Mouse (Mus musculus) hindbrain, embryonic 10.5 days (tissue): ENCODE measurements around the gene Serpina3f. TPM values are rescaled to one million over a fixed set of nuclear protein-coding genes. Genes with fewer than 3 reads are reported as not detected.
"Not testable (repeated sequence)": the region's sequence is repeated elsewhere in the genome, so short reads cannot be mapped to it uniquely, and the experiment has no call there.

Experiments used
- DNase-seq: peaks from one replicate; pipeline ENCODE4 v3.0.0-alpha.2; 2017; ENCODE audit warnings: low spot score
- H3K27ac ChIP-seq: fragments of 300-500 bp; sonication (generic); 2 replicates; pipeline ENCODE4 v1.5.1; 2016; ENCODE audit warnings: mild to moderate bottlenecking, moderate library complexity
- H3K27me3 ChIP-seq: fragments of 300-500 bp; sonication (generic); 2 replicates; pipeline ENCODE4 v1.6.1; 2016; ENCODE audit warnings: mild to moderate bottlenecking; ENCODE audit not compliant: poor library complexity, insufficient read depth, severe bottlenecking
- H3K36me3 ChIP-seq: fragments of 300-500 bp; sonication (generic); 2 replicates; pipeline ENCODE4 v1.6.1; 2016; ENCODE audit warnings: mild to moderate bottlenecking, moderate library complexity
- H3K4me1 ChIP-seq: fragments of 300-500 bp; sonication (generic); replicated peaks from 2 replicates; pipeline ENCODE4 v1.6.1; 2016; ENCODE audit warnings: mild to moderate bottlenecking
- H3K4me3 ChIP-seq: fragments of 300-500 bp; sonication (generic); 2 replicates; pipeline ENCODE4 v1.5.1; 2016; ENCODE audit warnings: mild to moderate bottlenecking, moderate library complexity
- H3K9me3 ChIP-seq: fragments of 300-500 bp; sonication (generic); 2 replicates; pipeline ENCODE4 v1.6.1; 2016; ENCODE audit warnings: mild to moderate bottlenecking, moderate library complexity
- WGBS: fragments of 180-500 bp; shearing (Covaris S2); methylation state at CpG from one replicate; pipeline ENCODE4 v1.1.7; 2016; 5-methylcytosine and 5-hydroxymethylcytosine counted together
- polyA plus RNA-seq: library from polyadenylated mRNA; unstranded; fragments of >200 nt; fragmentation: Nextera tagmentation; extraction: Ambion mirVana; gene quantifications from 2 replicates; pipeline ENCODE4 v1.2.1, GENCODE M21; 2016

Gene Serpina3f
- polyA plus RNA-seq, 1 experiment from 2014 or later = not detected

GRCm38 (mm10) chr12:104221616-104222015 lies 7.3 kb downstream of the Serpina3f start:
- no peak for DNase-seq
- H3K9me3 ChIP-seq = no peaks in the 10 kb centered on the region
- WGBS = 80% methylated on average over 1 of the region's 1 CpGs

DNA sequence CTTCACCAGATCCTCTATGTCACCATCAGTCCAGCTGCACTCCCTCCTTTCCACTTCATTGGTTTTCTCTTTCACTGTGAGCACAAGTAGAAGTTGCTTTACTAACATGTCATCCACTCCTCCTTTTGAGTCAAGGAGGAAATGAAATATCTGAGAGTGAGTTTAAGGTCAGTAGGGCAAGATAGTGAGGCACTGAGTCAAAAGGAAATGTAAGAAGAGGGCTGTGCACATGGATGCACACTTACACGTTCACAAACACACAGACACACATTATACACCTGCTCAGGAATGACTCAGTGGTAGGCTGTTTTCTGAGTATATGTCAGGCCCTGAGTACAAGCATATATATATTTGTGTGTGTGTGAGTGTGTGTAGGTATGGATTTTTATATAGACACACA lies 9.3 kb downstream of the Serpina3f start:
- WGBS = 66% methylated on average over 1 of the region's 1 CpGs
- no peak for DNase-seq
- Histone ChIP-seq H3K4me1 (peaks cover 6% of the 10 kb centered on the region; the same call in 1 of the 2 replicates), H3K4me3 (no peak overlapping the region), H3K27me3 (no peaks in the 10 kb centered on the region), H3K27ac (no peak overlapping the region), H3K9me3 (no peaks in the 10 kb centered on the region), H3K36me3 (no peaks in the 10 kb centered on the region)

More at GRCm38 (mm10) chr12:104221616-104222015, 7.3 kb downstream of the Serpina3f start:
- Histone ChIP-seq H3K4me3 (no peak overlapping the region), H3K36me3 (no peaks in the 10 kb centered on the region), H3K4me1 (peaks cover 6% of the 10 kb centered on the region; the same call in 1 of the 2 replicates), H3K27ac (no peak overlapping the region), H3K27me3 (no peaks in the 10 kb centered on the region)

DNA sequence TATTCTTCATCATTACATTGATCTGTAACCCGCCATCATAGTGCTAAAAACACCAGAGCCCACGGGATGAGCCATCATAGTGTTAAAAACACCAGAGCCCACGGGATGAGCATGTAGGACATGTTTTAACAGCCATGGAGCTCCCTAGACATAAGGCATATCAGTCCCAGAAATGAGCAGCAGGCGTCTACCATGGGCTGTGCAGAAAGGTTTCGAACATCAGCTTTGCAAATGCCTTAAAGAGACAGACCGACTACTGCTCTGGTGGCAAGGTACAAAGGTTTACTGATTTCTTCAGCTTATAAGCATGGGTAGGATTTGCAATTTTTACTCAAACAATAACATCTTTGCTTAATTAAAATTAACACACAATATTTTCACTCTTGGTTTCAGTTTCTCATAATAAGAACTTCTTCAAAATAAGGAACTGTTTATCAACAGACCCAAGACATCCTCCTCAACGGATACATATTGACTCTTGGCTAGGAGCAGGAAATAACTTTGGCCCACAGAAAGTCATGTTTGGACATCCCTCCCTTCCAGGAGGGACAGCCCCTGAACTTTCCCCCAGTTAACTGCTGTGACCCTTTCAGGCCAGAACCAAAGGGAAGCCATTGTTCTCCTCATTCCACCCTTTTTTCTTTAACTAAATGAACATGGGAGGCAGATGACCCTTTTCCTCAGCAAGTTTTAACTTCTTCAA lies 10.4 kb downstream of the Serpina3f start:
- Histone ChIP-seq H3K27ac (no peak overlapping the region), H3K36me3 (no peaks in the 10 kb centered on the region), H3K4me1 (peaks cover 6% of the 10 kb centered on the region; the same call in 1 of the 2 replicates), H3K4me3 (no peak overlapping the region), H3K27me3 (no peaks in the 10 kb centered on the region), H3K9me3 (no peaks in the 10 kb centered on the region)
- no peak for DNase-seq
- WGBS = 70% methylated on average over 7 of the region's 7 CpGs

DNA sequence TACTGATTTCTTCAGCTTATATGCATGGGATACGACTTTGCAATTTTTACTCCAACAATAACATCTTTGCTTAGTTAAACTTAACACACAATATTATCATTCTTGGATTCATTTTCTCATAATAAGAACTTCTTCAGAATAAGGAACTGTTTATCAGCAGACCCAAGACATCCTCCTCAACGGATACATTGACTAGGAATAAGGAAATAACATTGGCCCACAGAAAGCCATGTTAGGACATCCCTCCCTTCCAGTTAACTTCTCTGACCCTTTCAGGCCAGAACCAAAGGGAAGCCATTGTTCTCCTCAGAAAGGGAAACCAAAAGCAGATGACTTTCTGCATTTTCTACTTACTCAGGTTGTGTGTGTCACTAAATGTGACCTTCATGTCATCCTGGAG lies 16.4 kb downstream of the Serpina3f start:
- 66% methylated on average over 2 of the region's 2 CpGs for WGBS
- H3K4me1 ChIP-seq = peaks cover 7% of the 10 kb centered on the region; the same call in 1 of the 2 replicates
- H3K27me3 ChIP-seq = no peaks in the 10 kb centered on the region
- no peak overlapping the region for H3K27ac ChIP-seq
- H3K9me3 ChIP-seq = no peaks in the 10 kb centered on the region
- no peak for DNase-seq
- H3K36me3 ChIP-seq = no peaks in the 10 kb centered on the region
- no peak overlapping the region for H3K4me3 ChIP-seq

GRCm38 (mm10) chr12:104235915-104236314 lies 21.6 kb downstream of the Serpina3f start, which contains the start of gene Serpina3g:
Gene Serpina3g, plus strand, starts transcription at chr12:104236245.
- H3K27me3 ChIP-seq = no peaks in the 10 kb centered on the region
- no peak within 1 kb of the TSS for H3K27ac ChIP-seq
- no peaks in the 10 kb centered on the region for H3K9me3 ChIP-seq
- H3K4me1 ChIP-seq = peaks cover 6% of the 10 kb centered on the region; the same call in 1 of the 2 replicates
- no peak for DNase-seq
- 78% methylated on average over 5 of the region's 5 CpGs for WGBS
- H3K4me3 ChIP-seq = no peak within 1 kb of the TSS
- H3K36me3 ChIP-seq = no peaks in the 10 kb centered on the region

DNA sequence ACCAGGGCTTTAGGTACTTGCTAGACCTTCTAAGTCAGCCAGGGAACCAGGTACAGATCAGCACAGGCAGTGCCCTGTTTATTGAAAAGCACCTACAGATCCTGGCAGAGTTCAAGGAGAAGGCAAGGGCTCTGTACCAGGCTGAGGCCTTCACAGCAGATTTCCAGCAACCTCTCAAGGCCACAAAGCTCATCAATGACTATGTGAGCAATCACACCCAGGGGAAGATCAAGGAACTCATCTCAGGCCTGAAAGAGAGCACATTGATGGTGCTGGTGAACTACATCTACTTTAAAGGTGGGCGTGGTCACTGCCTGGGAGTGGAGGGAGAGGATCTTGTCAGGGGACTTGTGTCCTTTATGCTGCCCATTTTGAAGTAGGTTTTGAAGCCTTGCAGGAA lies 23.7 kb downstream of the Serpina3f start:
- not testable (repeated sequence) for H3K36me3 ChIP-seq, H3K4me3 ChIP-seq, H3K4me1 ChIP-seq, DNase-seq, H3K27ac ChIP-seq, H3K9me3 ChIP-seq, H3K27me3 ChIP-seq
- 85% methylated on average over 1 of the region's 1 CpGs for WGBS

GRCm38 (mm10) chr12:104243307-104243706 lies 29.0 kb downstream of the Serpina3f start:
- no peak overlapping the region for H3K4me3 ChIP-seq
- no peaks in the 10 kb centered on the region for H3K9me3 ChIP-seq
- no peaks in the 10 kb centered on the region for H3K27me3 ChIP-seq
- H3K36me3 ChIP-seq = no peaks in the 10 kb centered on the region
- H3K4me1 ChIP-seq = peaks cover 12% of the 10 kb centered on the region
- H3K27ac ChIP-seq = no peak overlapping the region
- DNase-seq = no peak

- DNase-seq = no peak
- Histone ChIP-seq H3K27me3 (no peaks in the 10 kb centered on the region), H3K4me1 (peaks cover 12% of the 10 kb centered on the region), H3K27ac (no peak overlapping the region), H3K9me3 (no peaks in the 10 kb centered on the region), H3K36me3 (no peaks in the 10 kb centered on the region), H3K4me3 (no peak overlapping the region)
- WGBS = 81% methylated on average over 1 of the region's 1 CpGs
Measured at GRCm38 (mm10) chr12:104245092-104245491, 30.7 kb downstream of the Serpina3f start.

DNA sequence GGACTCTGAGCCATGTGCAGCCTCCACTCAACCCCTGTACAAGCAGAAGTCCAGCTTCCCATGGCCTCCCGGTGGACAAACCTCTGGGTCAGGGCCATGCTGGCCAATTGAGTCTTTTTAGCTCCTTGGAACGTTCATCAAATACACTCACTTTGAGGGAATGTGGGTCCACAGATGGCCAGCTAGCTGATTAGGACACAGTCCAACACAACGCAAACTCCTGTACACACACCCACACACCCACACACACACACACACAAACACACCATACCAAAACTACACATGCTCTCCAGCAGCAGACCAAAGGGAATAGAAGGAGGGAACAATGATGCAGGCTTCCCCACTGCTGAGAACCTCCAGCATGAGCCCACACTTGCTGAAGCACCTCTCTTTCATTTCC lies 31.3 kb downstream of the Serpina3f start:
- 79% methylated on average over 3 of the region's 3 CpGs for WGBS
- H3K4me1 ChIP-seq = peaks cover 12% of the 10 kb centered on the region
- H3K9me3 ChIP-seq = no peaks in the 10 kb centered on the region
- H3K4me3 ChIP-seq = no peak overlapping the region
- no peak overlapping the region for H3K27ac ChIP-seq
- no peaks in the 10 kb centered on the region for H3K27me3 ChIP-seq
- DNase-seq = no peak
- no peaks in the 10 kb centered on the region for H3K36me3 ChIP-seq

DNA sequence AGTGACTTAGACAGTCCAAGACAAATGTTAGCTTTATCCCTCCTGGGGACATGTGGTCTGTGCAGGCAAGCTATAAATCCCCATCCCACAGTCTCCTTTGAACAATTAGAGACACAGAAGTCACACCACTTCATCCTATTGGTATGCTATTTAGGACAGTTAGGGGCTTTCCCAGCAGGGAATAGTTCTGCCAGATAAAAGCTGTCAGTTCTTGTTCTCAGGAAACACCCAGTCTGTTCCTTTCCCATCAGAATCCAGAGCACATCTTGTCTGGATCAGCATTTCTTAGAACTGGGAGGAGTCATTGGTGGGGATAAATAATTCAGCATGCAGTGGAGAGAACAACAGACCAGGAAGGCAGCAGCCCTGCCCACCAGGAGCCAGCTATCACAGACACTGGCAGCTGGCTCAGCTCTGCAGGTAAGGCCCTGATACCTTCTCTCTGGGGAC lies 33.2 kb downstream of the Serpina3f start:
- no peaks in the 10 kb centered on the region for H3K36me3 ChIP-seq
- no peak overlapping the region for H3K27ac ChIP-seq
- no peak for DNase-seq
- H3K4me1 ChIP-seq = peaks cover 12% of the 10 kb centered on the region
- no peaks in the 10 kb centered on the region for H3K9me3 ChIP-seq
- H3K4me3 ChIP-seq = no peak overlapping the region
- no peaks in the 10 kb centered on the region for H3K27me3 ChIP-seq

- WGBS = 75% methylated on average over 3 of the region's 3 CpGs
- Histone ChIP-seq H3K27ac (no peak overlapping the region; the same call in 1 of the 2 replicates), H3K27me3 (no peaks in the 10 kb centered on the region), H3K4me1 (peaks cover 12% of the 10 kb centered on the region), H3K9me3 (no peaks in the 10 kb centered on the region), H3K4me3 (no peak overlapping the region), H3K36me3 (no peaks in the 10 kb centered on the region)
- DNase-seq = no peak
Measured at GRCm38 (mm10) chr12:104248231-104248630, 33.9 kb downstream of the Serpina3f start.

DNA sequence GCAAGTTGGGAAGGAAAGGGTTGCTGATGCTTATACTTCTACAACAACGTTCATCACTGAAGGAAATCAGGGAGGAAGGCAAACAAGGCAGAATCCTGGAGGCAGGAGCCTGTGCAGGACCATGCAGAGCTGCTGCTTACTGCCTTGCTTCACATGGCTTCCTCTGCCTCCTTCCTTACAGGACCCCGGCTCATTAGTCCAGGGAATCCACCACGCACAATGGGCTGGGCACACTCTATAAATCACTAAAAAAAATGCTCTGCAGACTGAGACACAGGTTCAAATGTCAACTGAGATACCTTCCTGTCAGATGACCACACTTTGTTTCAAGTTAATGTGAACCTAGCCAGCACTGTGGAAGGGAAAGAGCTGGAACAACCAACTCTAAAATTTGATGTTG lies 46.7 kb downstream of the Serpina3f start:
- Histone ChIP-seq H3K9me3 (no peaks in the 10 kb centered on the region), H3K4me3 (no peak overlapping the region), H3K4me1 (peaks cover 26% of the 10 kb centered on the region; the same call in 1 of the 2 replicates), H3K27me3 (no peaks in the 10 kb centered on the region), H3K36me3 (no peaks in the 10 kb centered on the region), H3K27ac (no peak overlapping the region)
- WGBS = 71% methylated on average over 3 of the region's 3 CpGs
- DNase-seq = no peak

- 0 out of 2 replicates have a peak within 1 kb of the TSS, but pooled peaks have one; percentile 40 for H3K27ac ChIP-seq
- no peak for DNase-seq
- no peaks in the 10 kb centered on the region for H3K9me3 ChIP-seq
- H3K4me3 ChIP-seq = no peak within 1 kb of the TSS
- no peaks in the 10 kb centered on the region for H3K36me3 ChIP-seq
- H3K27me3 ChIP-seq = no peaks in the 10 kb centered on the region
- H3K4me1 ChIP-seq = peaks cover 26% of the 10 kb centered on the region; the same call in 1 of the 2 replicates
Measured at GRCm38 (mm10) chr12:104262863-104263262, 48.5 kb downstream of the Serpina3f start, which contains the start of gene Serpina3i. Gene Serpina3i, plus strand, starts transcription at chr12:104263122.
